Mouse (Mus musculus): ENCODE data around the gene Arid5b. TPM values are rescaled to one million over a fixed set of nuclear protein-coding genes. Genes with fewer than 3 reads are reported as not detected.
A peak's percentile ranks its signal among the peaks of the same experiment; 100 is the strongest.
"Not testable (repeated sequence)": the region's sequence is repeated elsewhere in the genome, so short reads cannot be mapped to it uniquely, and the experiment has no call there.

Gene Arid5b
- polyA plus RNA-seq, 1 experiment from 2014 or later = 27.5 TPM

DNA sequence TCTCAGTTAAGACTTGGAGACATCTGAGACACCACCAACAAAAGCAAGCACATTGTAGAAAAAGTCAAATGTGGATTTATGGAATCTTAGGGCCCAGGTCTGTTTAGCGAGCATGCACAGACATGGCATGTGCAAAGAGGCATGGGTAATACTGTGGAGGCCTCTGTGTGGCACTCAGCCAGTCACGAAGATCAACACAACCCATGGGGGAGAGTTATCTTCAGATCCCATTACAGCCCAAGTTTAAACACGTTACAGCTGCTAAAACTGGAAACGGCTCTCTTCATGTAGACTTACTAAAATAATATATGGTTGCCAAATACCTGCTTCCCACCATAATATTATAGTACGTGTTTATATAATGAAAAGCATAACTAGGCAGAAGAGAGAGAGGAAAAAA, 174.6 kb downstream of the Arid5b start:
- Histone ChIP-seq H3K9me3 (replicated peaks; ENCODE audit: control insufficient read depth, low read length) (no peaks in the 10 kb centered on the region), H3K4me2 (ENCODE audit: low read depth, low read length) (no peak overlapping the region), H3K4me1 (ENCODE audit: control insufficient read depth, insufficient read depth, low read length) (peaks cover 3% of the 10 kb centered on the region; the same call in 1 of the 2 replicates), H3K27me3 (ENCODE audit: control insufficient read depth, insufficient read depth, low read length) (no peaks in the 10 kb centered on the region), H3K4me3 (ENCODE audit: low read depth, low read length) (no peak overlapping the region), H3K9ac (replicated peaks; ENCODE audit: low read length) (no peak overlapping the region), H3K36me3 (replicated peaks; ENCODE audit: control insufficient read depth, insufficient read depth, low read depth, low read length) (peaks cover 2% of the 10 kb centered on the region; the same call in 1 of the 2 replicates), H3K27ac (replicated peaks; ENCODE audit: low read depth, low read length) (no peak overlapping the region)
- DNase-seq (ENCODE audit: low spot score) = peak; percentile 34
- 44% methylated on average over 5 of the region's 5 CpGs for WGBS
- ATAC-seq (replicated peaks; ENCODE audit: insufficient number of reproducible peaks, low FRiP score, low TSS enrichment, low read depth) = no peak

DNA sequence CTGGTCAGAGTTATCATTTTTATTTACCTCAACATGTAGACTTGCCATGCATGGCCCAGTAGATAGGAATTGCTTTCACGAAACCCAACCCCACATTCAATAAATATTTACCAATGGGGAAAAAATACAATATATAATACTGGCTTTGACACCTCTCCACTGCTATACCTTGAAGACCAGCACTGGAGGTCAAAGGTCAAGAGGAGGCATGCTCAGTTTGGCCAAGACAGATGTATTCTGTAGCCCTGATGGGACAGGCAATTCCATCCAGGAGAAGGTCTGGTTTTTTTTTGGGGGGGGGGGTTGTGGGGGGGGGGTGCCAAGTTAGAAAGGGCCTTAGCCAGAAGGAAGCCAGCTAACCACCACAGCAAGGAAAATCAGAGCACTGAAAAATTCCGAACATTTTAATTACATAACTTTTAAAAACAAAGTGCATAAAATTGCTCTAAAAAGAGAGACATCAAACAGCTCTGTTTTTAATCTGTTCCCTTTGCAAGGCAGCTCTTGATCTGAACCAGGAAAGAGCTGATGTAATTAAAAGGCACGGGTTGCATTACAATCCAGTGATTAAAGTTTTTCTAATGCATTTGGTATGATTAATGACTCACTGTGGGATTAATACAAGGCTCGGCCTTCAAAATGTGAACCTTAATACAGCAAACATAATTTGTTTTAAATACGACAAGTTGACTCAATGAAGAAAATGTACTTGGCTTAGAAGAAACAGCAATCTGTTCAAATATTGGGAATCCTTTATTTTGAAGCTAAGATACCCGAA, 175.3 kb downstream of the Arid5b start:
- Histone ChIP-seq H3K27me3 (ENCODE audit: control insufficient read depth, insufficient read depth, low read length) (no peaks in the 10 kb centered on the region), H3K27ac (replicated peaks; ENCODE audit: low read depth, low read length) (no peak overlapping the region), H3K4me2 (ENCODE audit: low read depth, low read length) (no peak overlapping the region), H3K4me1 (ENCODE audit: control insufficient read depth, insufficient read depth, low read length) (peaks cover 3% of the 10 kb centered on the region; the same call in 1 of the 2 replicates), H3K9ac (replicated peaks; ENCODE audit: low read length) (no peak overlapping the region), H3K9me3 (replicated peaks; ENCODE audit: control insufficient read depth, low read length) (no peaks in the 10 kb centered on the region), H3K36me3 (replicated peaks; ENCODE audit: control insufficient read depth, insufficient read depth, low read depth, low read length) (peaks cover 4% of the 10 kb centered on the region; the same call in 1 of the 2 replicates), H3K4me3 (ENCODE audit: low read depth, low read length) (no peak overlapping the region)
- 59% methylated on average over 6 of the region's 6 CpGs for WGBS
- DNase-seq (ENCODE audit: low spot score) (peak; percentile 34), ATAC-seq (replicated peaks; ENCODE audit: insufficient number of reproducible peaks, low FRiP score, low TSS enrichment, low read depth) (no peak)

DNA sequence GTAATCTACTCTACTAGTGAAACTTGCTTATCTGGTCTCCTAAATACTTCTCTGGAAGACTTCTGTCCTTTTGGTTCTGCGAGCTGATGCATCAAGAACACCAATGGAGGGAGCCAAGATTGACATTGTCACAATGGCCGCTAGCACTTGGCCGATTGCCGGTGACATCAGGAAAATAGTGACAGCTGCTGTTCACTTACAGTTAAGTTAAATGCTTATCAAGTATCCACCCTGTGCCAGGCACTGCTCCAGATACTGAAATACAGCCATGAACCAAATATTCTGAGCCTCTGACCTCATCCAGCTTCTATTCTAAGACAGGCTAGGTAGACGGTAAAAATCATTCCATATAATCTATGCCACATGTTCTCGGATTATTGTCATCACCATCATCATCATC, 176.0 kb downstream of the Arid5b start:
- no peak overlapping the region for H3K27ac ChIP-seq (replicated peaks; ENCODE audit: low read depth, low read length)
- whole genome bisulfite sequencing = 89% methylated on average over 6 of the region's 6 CpGs
- no peak overlapping the region for H3K9ac ChIP-seq (replicated peaks; ENCODE audit: low read length)
- H3K9me3 ChIP-seq (replicated peaks; ENCODE audit: control insufficient read depth, low read length) = no peaks in the 10 kb centered on the region
- peaks cover 3% of the 10 kb centered on the region; the same call in 1 of the 2 replicates for H3K4me1 ChIP-seq (ENCODE audit: control insufficient read depth, insufficient read depth, low read length)
- H3K4me2 ChIP-seq (ENCODE audit: low read depth, low read length) = no peak overlapping the region
- DNase-seq (ENCODE audit: low spot score) (no peak), ATAC-seq (replicated peaks; ENCODE audit: insufficient number of reproducible peaks, low FRiP score, low TSS enrichment, low read depth) (no peak)
- H3K36me3 ChIP-seq (replicated peaks; ENCODE audit: control insufficient read depth, insufficient read depth, low read depth, low read length) = peaks cover 6% of the 10 kb centered on the region; the same call in 1 of the 2 replicates
- no peak overlapping the region for H3K4me3 ChIP-seq (ENCODE audit: low read depth, low read length)
- no peaks in the 10 kb centered on the region for H3K27me3 ChIP-seq (ENCODE audit: control insufficient read depth, insufficient read depth, low read length)

DNA sequence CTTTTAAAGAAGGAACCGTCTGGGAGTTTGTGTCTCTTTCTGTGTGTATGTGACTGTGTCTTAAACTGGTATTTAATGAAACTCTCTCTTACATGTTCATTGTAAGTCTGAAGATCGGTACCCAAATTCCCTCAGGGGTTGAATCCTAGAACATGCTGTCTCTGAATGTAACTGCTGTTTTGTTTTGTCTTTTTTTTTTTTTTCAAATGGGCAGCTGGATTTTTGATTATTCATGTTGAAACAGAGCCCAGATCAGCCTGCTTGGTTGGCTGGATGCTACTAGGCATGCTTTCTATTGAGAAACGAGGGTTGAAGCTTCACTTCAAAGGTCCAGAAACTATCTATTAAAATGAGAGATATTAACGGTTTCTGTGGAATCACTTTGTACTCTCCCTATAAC, 177.3 kb downstream of the Arid5b start:
- ATAC-seq (replicated peaks; ENCODE audit: insufficient number of reproducible peaks, low FRiP score, low TSS enrichment, low read depth) (no peak), DNase-seq (ENCODE audit: low spot score) (no peak)
- H3K9me3 ChIP-seq (replicated peaks; ENCODE audit: control insufficient read depth, low read length) = no peaks in the 10 kb centered on the region
- H3K4me3 ChIP-seq (ENCODE audit: low read depth, low read length) = no peak overlapping the region
- H3K4me1 ChIP-seq (ENCODE audit: control insufficient read depth, insufficient read depth, low read length) = peaks cover 3% of the 10 kb centered on the region; the same call in 1 of the 2 replicates
- WGBS = 84% methylated on average over 4 of the region's 4 CpGs
- no peak overlapping the region for H3K27ac ChIP-seq (replicated peaks; ENCODE audit: low read depth, low read length)
- H3K36me3 ChIP-seq (replicated peaks; ENCODE audit: control insufficient read depth, insufficient read depth, low read depth, low read length) = peaks cover 16% of the 10 kb centered on the region
- H3K4me2 ChIP-seq (ENCODE audit: low read depth, low read length) = no peak overlapping the region
- no peaks in the 10 kb centered on the region for H3K27me3 ChIP-seq (ENCODE audit: control insufficient read depth, insufficient read depth, low read length)
- H3K9ac ChIP-seq (replicated peaks; ENCODE audit: low read length) = no peak overlapping the region

DNA sequence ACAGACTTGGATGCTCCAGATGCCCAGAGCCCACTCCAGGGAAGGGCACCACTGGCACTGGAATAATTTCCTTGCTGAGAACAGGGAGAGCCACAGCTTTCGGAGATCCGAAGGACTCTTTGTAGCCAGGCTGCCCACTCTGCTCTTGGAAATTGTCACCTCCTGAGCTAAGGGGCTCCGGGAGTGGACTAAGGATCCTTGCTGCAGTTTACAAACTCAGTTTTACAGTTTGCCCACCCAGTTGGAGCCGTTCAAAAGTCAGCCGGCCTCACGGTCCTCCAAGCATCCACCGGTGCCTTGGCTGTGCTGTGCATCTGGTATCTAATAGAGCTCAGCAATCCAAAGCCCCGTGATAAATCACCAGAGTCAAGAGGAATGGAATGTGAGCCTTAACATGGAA, 178.0 kb downstream of the Arid5b start:
- Histone ChIP-seq H3K27ac (replicated peaks; ENCODE audit: low read depth, low read length) (no peak overlapping the region), H3K9me3 (replicated peaks; ENCODE audit: control insufficient read depth, low read length) (no peaks in the 10 kb centered on the region), H3K9ac (replicated peaks; ENCODE audit: low read length) (no peak overlapping the region), H3K4me2 (ENCODE audit: low read depth, low read length) (no peak overlapping the region), H3K4me1 (ENCODE audit: control insufficient read depth, insufficient read depth, low read length) (peaks cover 3% of the 10 kb centered on the region; the same call in 1 of the 2 replicates), H3K36me3 (replicated peaks; ENCODE audit: control insufficient read depth, insufficient read depth, low read depth, low read length) (peaks cover 18% of the 10 kb centered on the region), H3K27me3 (ENCODE audit: control insufficient read depth, insufficient read depth, low read length) (no peaks in the 10 kb centered on the region), H3K4me3 (ENCODE audit: low read depth, low read length) (no peak overlapping the region)
- DNase-seq (ENCODE audit: low spot score) (no peak), ATAC-seq (replicated peaks; ENCODE audit: insufficient number of reproducible peaks, low FRiP score, low TSS enrichment, low read depth) (no peak)
- 88% methylated on average over 8 of the region's 8 CpGs for WGBS

DNA sequence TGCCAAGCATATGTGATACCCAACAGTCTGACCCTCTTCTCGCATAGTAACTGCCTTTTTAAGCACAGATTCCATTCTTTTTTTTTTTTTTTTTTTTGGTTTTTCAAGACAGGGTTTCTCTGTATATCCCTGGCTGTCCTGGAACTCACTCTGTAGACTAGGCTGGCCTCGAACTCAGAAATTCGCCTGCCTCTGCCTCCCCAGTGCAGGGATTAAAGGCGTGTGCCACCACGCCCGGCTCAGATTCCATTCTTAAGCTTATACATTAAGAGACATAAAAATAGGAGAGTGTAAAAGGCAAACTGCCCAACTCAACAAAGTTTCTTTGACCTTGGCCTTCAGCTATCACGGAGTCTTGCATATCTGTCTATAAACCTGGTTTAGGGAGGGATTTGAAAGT, 178.7 kb downstream of the Arid5b start:
- not testable (repeated sequence) for H3K9ac ChIP-seq (replicated peaks; ENCODE audit: low read length); H3K27me3 ChIP-seq (ENCODE audit: control insufficient read depth, insufficient read depth, low read length); H3K4me3 ChIP-seq (ENCODE audit: low read depth, low read length); H3K4me1 ChIP-seq (ENCODE audit: control insufficient read depth, insufficient read depth, low read length); H3K27ac ChIP-seq (replicated peaks; ENCODE audit: low read depth, low read length); H3K9me3 ChIP-seq (replicated peaks; ENCODE audit: control insufficient read depth, low read length); DNase-seq (ENCODE audit: low spot score); H3K4me2 ChIP-seq (ENCODE audit: low read depth, low read length); ATAC-seq (replicated peaks; ENCODE audit: insufficient number of reproducible peaks, low FRiP score, low TSS enrichment, low read depth)
- H3K36me3 ChIP-seq (replicated peaks; ENCODE audit: control insufficient read depth, insufficient read depth, low read depth, low read length) = peaks cover 18% of the 10 kb centered on the region
- WGBS = 90% methylated on average over 7 of the region's 7 CpGs

DNA sequence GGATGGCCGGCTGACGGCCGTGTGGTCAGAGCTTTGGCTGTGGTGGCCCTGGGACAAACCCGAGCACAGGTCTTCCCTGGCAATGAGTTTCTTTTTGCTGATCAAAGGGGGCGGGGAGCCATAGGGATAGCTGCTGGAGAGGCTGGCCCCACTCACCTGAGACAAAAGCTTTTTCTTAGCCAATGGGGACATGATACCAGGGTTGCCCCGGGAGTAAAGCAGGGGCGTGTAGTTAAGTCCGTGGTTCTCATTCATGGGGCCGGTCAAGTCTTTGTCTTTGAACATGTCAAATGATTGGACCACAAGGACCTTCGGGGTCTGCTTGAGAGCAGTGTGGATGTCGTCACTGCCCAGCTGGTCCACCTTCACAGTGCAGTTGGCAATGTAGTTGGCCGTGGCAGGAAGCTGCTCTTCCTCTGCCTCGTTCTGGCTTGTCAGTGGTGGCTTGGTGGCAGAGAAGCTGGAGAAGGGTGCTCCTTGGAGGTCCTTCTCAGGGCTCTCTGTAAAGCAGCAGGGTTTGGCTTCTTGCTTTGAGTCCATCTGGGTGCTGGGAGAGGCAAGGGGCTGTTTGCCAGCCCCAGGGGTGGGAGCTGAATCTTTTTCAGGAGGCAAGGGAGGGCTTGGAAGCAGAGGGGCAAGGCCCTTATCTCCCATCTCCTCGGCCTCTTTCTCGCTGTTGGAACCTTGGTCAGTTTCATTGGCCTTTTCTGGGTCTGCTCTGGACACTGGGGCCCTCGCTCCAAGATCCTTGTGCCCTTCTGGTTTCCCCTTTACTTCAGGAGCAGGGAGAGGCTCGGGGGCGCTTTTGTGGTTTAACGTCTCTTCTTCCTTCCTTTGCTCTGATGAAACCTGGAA, 180.5 kb downstream of the Arid5b start:
- H3K9ac ChIP-seq (replicated peaks; ENCODE audit: low read length) = no peak overlapping the region
- DNase-seq (ENCODE audit: low spot score) = no peak
- H3K4me2 ChIP-seq (ENCODE audit: low read depth, low read length) = no peak overlapping the region
- peaks cover 18% of the 10 kb centered on the region for H3K36me3 ChIP-seq (replicated peaks; ENCODE audit: control insufficient read depth, insufficient read depth, low read depth, low read length)
- no peaks in the 10 kb centered on the region for H3K9me3 ChIP-seq (replicated peaks; ENCODE audit: control insufficient read depth, low read length)
- H3K27me3 ChIP-seq (ENCODE audit: control insufficient read depth, insufficient read depth, low read length) = no peaks in the 10 kb centered on the region
- ATAC-seq (replicated peaks; ENCODE audit: insufficient number of reproducible peaks, low FRiP score, low TSS enrichment, low read depth) = no peak
- WGBS = 90% methylated on average over 19 of the region's 19 CpGs
- no peak overlapping the region for H3K4me3 ChIP-seq (ENCODE audit: low read depth, low read length)
- no peak overlapping the region for H3K27ac ChIP-seq (replicated peaks; ENCODE audit: low read depth, low read length)
- H3K4me1 ChIP-seq (ENCODE audit: control insufficient read depth, insufficient read depth, low read length) = no peaks in the 10 kb centered on the region

DNA sequence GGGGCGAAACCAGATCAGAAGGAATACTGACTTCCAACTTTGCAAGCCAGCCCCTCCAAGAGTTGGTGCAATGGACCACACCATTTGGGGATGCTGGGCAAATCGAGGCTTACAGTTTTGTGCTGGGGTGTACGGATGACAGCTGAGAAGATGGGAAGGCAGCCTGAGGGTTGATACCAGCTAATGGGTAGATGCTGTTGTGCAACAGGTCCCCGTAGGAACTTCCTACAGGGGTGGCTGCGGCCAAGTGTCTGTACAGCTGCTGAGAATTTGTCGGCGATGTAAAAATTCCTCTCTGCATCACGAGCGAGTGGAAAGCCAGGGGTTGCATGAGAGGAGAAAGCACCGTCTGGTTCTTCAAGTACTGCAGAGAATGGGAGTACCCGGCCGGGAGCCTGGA, 182.1 kb downstream of the Arid5b start:
- H3K9ac ChIP-seq (replicated peaks; ENCODE audit: low read length) = no peak overlapping the region
- ATAC-seq (replicated peaks; ENCODE audit: insufficient number of reproducible peaks, low FRiP score, low TSS enrichment, low read depth) (no peak), DNase-seq (ENCODE audit: low spot score) (no peak)
- H3K27ac ChIP-seq (replicated peaks; ENCODE audit: low read depth, low read length) = no peak overlapping the region
- no peaks in the 10 kb centered on the region for H3K27me3 ChIP-seq (ENCODE audit: control insufficient read depth, insufficient read depth, low read length)
- no peak overlapping the region for H3K4me3 ChIP-seq (ENCODE audit: low read depth, low read length)
- 97% methylated on average over 12 of the region's 12 CpGs for WGBS
- no peaks in the 10 kb centered on the region for H3K9me3 ChIP-seq (replicated peaks; ENCODE audit: control insufficient read depth, low read length)
- H3K36me3 ChIP-seq (replicated peaks; ENCODE audit: control insufficient read depth, insufficient read depth, low read depth, low read length) = peaks cover 18% of the 10 kb centered on the region
- no peaks in the 10 kb centered on the region for H3K4me1 ChIP-seq (ENCODE audit: control insufficient read depth, insufficient read depth, low read length)
- H3K4me2 ChIP-seq (ENCODE audit: low read depth, low read length) = no peak overlapping the region

All from embryonic facial prominence, embryonic 11.5 days (tissue).